Mouse (Mus musculus): ENCODE data around the gene Zcwpw1. TPM values are rescaled to one million over a fixed set of nuclear protein-coding genes. Genes with fewer than 3 reads are reported as not detected.
"Not testable (repeated sequence)": the region's sequence is repeated elsewhere in the genome, so short reads cannot be mapped to it uniquely, and the experiment has no call there.

Gene Zcwpw1
- total RNA-seq, 2 experiments from 2014 or later = 0.36 to 0.49 TPM

GRCm38 (mm10) chr5:137826421-137826820, 38.8 kb downstream of the Zcwpw1 start:
- DNase-seq = no peak
- intact Hi-C loops (cut with DNase I) = no loop called here

GRCm38 (mm10) chr5:137828694-137829093, 41.1 kb downstream of the Zcwpw1 start:
- DNase-seq = no peak
- intact Hi-C loops (cut with DNase I) = no loop called here

GRCm38 (mm10) chr5:137830238-137830637, 42.6 kb downstream of the Zcwpw1 start:
- intact Hi-C loops (cut with DNase I) = no loop called here
- DNase-seq = peak in 1 of 2 experiments; percentile 23

- intact Hi-C loops (cut with DNase I) = no loop called here
- DNase-seq = no peak
Measured at GRCm38 (mm10) chr5:137831106-137831505, 43.5 kb downstream of the Zcwpw1 start.

- intact Hi-C loops (cut with DNase I) = no loop called here
- DNase-seq = no peak
Measured at GRCm38 (mm10) chr5:137831506-137831905, 43.9 kb downstream of the Zcwpw1 start.

GRCm38 (mm10) chr5:137833500-137833899, 45.9 kb downstream of the Zcwpw1 start:
- intact Hi-C loops (cut with DNase I) = no loop called here
- no peak for DNase-seq

- DNase-seq; intact Hi-C loops (cut with DNase I): not testable (repeated sequence)
Measured at GRCm38 (mm10) chr5:137835966-137836520, 48.4 kb downstream of the Zcwpw1 start, which contains the start of gene Pilra. Gene Pilra, minus strand, starts transcription at chr5:137836281.

- DNase-seq = no peak
- intact Hi-C loops (cut with DNase I) = no loop called here
Measured at GRCm38 (mm10) chr5:137836611-137837010, 49.0 kb downstream of the Zcwpw1 start.

- DNase-seq; intact Hi-C loops (cut with DNase I): not testable (repeated sequence)
Measured at GRCm38 (mm10) chr5:137837110-137837509, 49.5 kb downstream of the Zcwpw1 start.

- DNase-seq; intact Hi-C loops (cut with DNase I): not testable (repeated sequence)
Measured at GRCm38 (mm10) chr5:137850313-137850712, 62.7 kb downstream of the Zcwpw1 start.

- intact Hi-C loops (cut with DNase I) = not testable (repeated sequence)
Measured at GRCm38 (mm10) chr5:137854907-137855306, 67.3 kb downstream of the Zcwpw1 start.

GRCm38 (mm10) chr5:137856870-137857269, 69.3 kb downstream of the Zcwpw1 start:
- DNase-seq; intact Hi-C loops (cut with DNase I): not testable (repeated sequence)

More at GRCm38 (mm10) chr5:137854907-137855306, 67.3 kb downstream of the Zcwpw1 start:
- DNase-seq = not testable (repeated sequence)

GRCm38 (mm10) chr5:137857960-137858710, 70.5 kb downstream of the Zcwpw1 start, which contains the start of gene Pilrb1:
Gene Pilrb1, minus strand, starts transcription at chr5:137858106.
- DNase-seq; intact Hi-C loops (cut with DNase I): not testable (repeated sequence)

GRCm38 (mm10) chr5:137864008-137864407, 76.4 kb downstream of the Zcwpw1 start:
- intact Hi-C loops (cut with DNase I); DNase-seq: not testable (repeated sequence)

GRCm38 (mm10) chr5:137868600-137868999, 81.0 kb downstream of the Zcwpw1 start:
- intact Hi-C loops (cut with DNase I); DNase-seq: not testable (repeated sequence)

- DNase-seq; intact Hi-C loops (cut with DNase I): not testable (repeated sequence)
Measured at GRCm38 (mm10) chr5:137871644-137872380, 84.2 kb downstream of the Zcwpw1 start, which contains the start of gene Pilrb2. Gene Pilrb2, minus strand, starts transcription at chr5:137871815.

Other genes with a start within 250 kb of the Zcwpw1 start
- not detected for gene Actl6b, start 234.3 kb upstream of the Zcwpw1 start, total RNA-seq (2021)
- not detected for gene Tfr2, start 218.0 kb upstream of the Zcwpw1 start, total RNA-seq (2021)
- 10 to 100 TPM; 16.5 to 16.8 TPM for gene Mospd3, start 186.7 kb upstream of the Zcwpw1 start, total RNA-seq (2021)
- gene Pcolce, start 174.0 kb upstream of the Zcwpw1 start, total RNA-seq (2021) = 10 to 100 TPM; 58.1 to 65.1 TPM
- under 1 TPM; 0.16 to 0.31 TPM for gene Fbxo24, start 158.8 kb upstream of the Zcwpw1 start, total RNA-seq (2021)
- 10 to 100 TPM; 18.4 to 20.5 TPM for gene Lrch4, start 158.7 kb upstream of the Zcwpw1 start, total RNA-seq (2021)
- gene Gm20605, start 158.6 kb upstream of the Zcwpw1 start, total RNA-seq (2021) = 1 to 10 TPM; 3.9 to 4.9 TPM
- gene Sap25, start 146.5 kb upstream of the Zcwpw1 start, total RNA-seq (2021) = 1 to 10 TPM; 1.2 to 1.7 TPM
- under 1 TPM; 0.14 to 0.75 TPM for gene Irs3, start 142.1 kb upstream of the Zcwpw1 start, total RNA-seq (2021)
- 10 to 100 TPM; 11.6 to 18.3 TPM for gene Agfg2, start 103.1 kb upstream of the Zcwpw1 start, total RNA-seq (2021)
- gene Nyap1, start 46.2 kb upstream of the Zcwpw1 start, total RNA-seq (2021) = 1 to 10 TPM in 1 of 2 experiments, under 1 TPM in 1; 0.81 to 1.1 TPM
- 100 to 1,000 TPM; 260 to 268 TPM for gene Tsc22d4, start 42.1 kb upstream of the Zcwpw1 start, total RNA-seq (2021)
- 10 to 100 TPM; 10.7 to 12.3 TPM for gene Ppp1r35, start 8.9 kb upstream of the Zcwpw1 start, total RNA-seq (2021)
- 10 to 100 TPM; 25.6 to 35.3 TPM for gene Mepce, start 143 bp upstream of the Zcwpw1 start, total RNA-seq (2021)
- 1 to 10 TPM; 3.2 TPM for gene Pilra, start 48.5 kb downstream of the Zcwpw1 start, total RNA-seq (2021)
- gene Pilrb1, start 70.3 kb downstream of the Zcwpw1 start, total RNA-seq (2021) = 1 to 10 TPM; 1.1 to 1.2 TPM
- 1 to 10 TPM in 1 of 2 experiments, under 1 TPM in 1; 0.80 to 1.0 TPM for gene Pilrb2, start 84.0 kb downstream of the Zcwpw1 start, total RNA-seq (2021)
- gene Cyp3a13, start 133.8 kb downstream of the Zcwpw1 start, total RNA-seq (2021) = under 1 TPM; 0.19 to 0.28 TPM
- under 1 TPM; 0.33 to 0.35 TPM for gene Gjc3, start 175.3 kb downstream of the Zcwpw1 start, total RNA-seq (2021)
- not detected for gene Azgp1, start 193.7 kb downstream of the Zcwpw1 start, total RNA-seq (2021)
- not detected for gene Smok3a, start 233.5 kb downstream of the Zcwpw1 start, total RNA-seq (2021)
- not detected for gene Smok3b, start 233.6 kb downstream of the Zcwpw1 start, total RNA-seq (2021)